Mouse (Mus musculus) liver, embryonic 15.5 days (tissue): ENCODE measurements around the gene Nudc. TPM values are rescaled to one million over a fixed set of nuclear protein-coding genes. Genes with fewer than 3 reads are reported as not detected.
"Not testable (repeated sequence)": the region's sequence is repeated elsewhere in the genome, so short reads cannot be mapped to it uniquely, and the experiment has no call there.

Source experiments
- ATAC-seq: fragments of 200-750 bp; cut with Nextera tagmentation; 2 replicates; pipeline ENCODE4 v1.8.0; 2017; ENCODE audit warnings: moderate number of reproducible peaks, mild to moderate bottlenecking, moderate library complexity; ENCODE audit not compliant: insufficient read depth
- H3K27ac ChIP-seq: fragments of 300-500 bp; sonication (generic); replicated peaks from 2 replicates; pipeline ENCODE4 v1.5.1; 2015; ENCODE audit warnings: mild to moderate bottlenecking, inconsistent platforms
- H3K27me3 ChIP-seq: fragments of 300-500 bp; sonication (generic); 2 replicates; pipeline ENCODE4 v1.6.1; 2015; ENCODE audit warnings: mild to moderate bottlenecking, inconsistent platforms
- H3K36me3 ChIP-seq: fragments of 300-500 bp; sonication (generic); replicated peaks from 2 replicates; pipeline ENCODE4 v1.6.1; 2015; ENCODE audit warnings: moderate library complexity, mild to moderate bottlenecking, inconsistent platforms
- H3K4me1 ChIP-seq: fragments of 300-500 bp; sonication (generic); replicated peaks from 2 replicates; pipeline ENCODE4 v1.6.1; 2015; ENCODE audit warnings: inconsistent platforms
- H3K4me2 ChIP-seq: fragments of 300-500 bp; sonication (generic); 2 replicates; pipeline ENCODE4 v1.6.1; 2015; ENCODE audit warnings: moderate library complexity, mild to moderate bottlenecking, inconsistent platforms
- H3K4me3 ChIP-seq: fragments of 300-500 bp; sonication (generic); replicated peaks from 2 replicates; pipeline ENCODE4 v1.5.1; 2015; ENCODE audit warnings: mild to moderate bottlenecking, inconsistent platforms
- H3K9ac ChIP-seq: fragments of 300-500 bp; sonication (generic); 2 replicates; pipeline ENCODE4 v1.6.1; 2015; ENCODE audit warnings: moderate library complexity, mild to moderate bottlenecking, inconsistent platforms
- H3K9me3 ChIP-seq: fragments of 300-500 bp; sonication (generic); replicated peaks from 2 replicates; pipeline ENCODE4 v1.6.1; 2016; ENCODE audit warnings: inconsistent platforms
- WGBS: fragments of 180-500 bp; shearing (Covaris S2); methylation state at CpG from one replicate; pipeline ENCODE4 v1.1.7; 2015; ENCODE audit warnings: mixed read lengths; ENCODE audit not compliant: insufficient replicate concordance; 5-methylcytosine and 5-hydroxymethylcytosine counted together
- polyA plus RNA-seq: library from polyadenylated mRNA; unstranded; fragments of >200 nt; fragmentation: Nextera tagmentation; extraction: Ambion mirVana; gene quantifications from 2 replicates; pipeline ENCODE4 v1.2.1, GENCODE M21; 2015

Nudc gene
- polyA plus RNA-seq, 1 experiment from 2014 or later: 116 TPM

- Histone ChIP-seq H3K4me2 (no peak overlapping the region), H3K36me3 (peaks cover 99% of the 10 kb centered on the region), H3K9me3 (no peaks in the 10 kb centered on the region), H3K27me3 (no peaks in the 10 kb centered on the region), H3K9ac (no peak overlapping the region), H3K4me1 (no peaks in the 10 kb centered on the region), H3K27ac (no peak overlapping the region), H3K4me3 (no peak overlapping the region)
- WGBS: 68% methylated on average over 3 of the region's 3 CpGs
- ATAC-seq: no peak
Observed at GRCm38 (mm10) chr4:133536081-133536480, 9.7 kb downstream of the Nudc start.

DNA sequence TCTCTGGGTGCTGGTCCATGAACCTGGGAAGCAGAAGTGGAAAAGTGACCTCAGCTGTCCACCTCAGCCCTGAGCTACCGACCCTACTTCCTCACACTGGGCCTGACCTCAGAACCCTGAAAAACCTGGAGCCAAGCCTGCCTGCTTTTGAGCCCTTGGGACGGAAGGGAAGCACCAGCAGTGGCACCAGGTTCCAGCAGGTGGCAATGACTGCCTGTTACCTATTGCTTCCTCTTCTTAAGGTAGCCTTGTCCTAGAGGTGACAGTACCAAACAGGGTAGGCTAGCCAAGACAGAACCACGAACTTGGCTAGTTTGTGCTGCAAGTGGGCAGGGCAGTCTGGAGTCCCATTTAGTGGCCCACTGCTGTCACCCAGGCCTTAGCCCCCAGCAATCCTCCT lies 13.0 kb downstream of the Nudc start:
- Histone ChIP-seq H3K9me3 (no peaks in the 10 kb centered on the region), H3K36me3 (peaks cover 81% of the 10 kb centered on the region), H3K4me3 (no peak overlapping the region)

GRCm38 (mm10) chr4:133527788-133528187 lies 18.0 kb downstream of the Nudc start:
- H3K36me3 ChIP-seq: peaks cover 32% of the 10 kb centered on the region
- no peak for ATAC-seq
- H3K27ac ChIP-seq: no peak overlapping the region
- H3K9me3 ChIP-seq: no peaks in the 10 kb centered on the region
- 63% methylated on average over 16 of the region's 16 CpGs for WGBS
- H3K9ac ChIP-seq: no peak overlapping the region
- 0 out of 2 replicates have a peak, but pooled peaks cover 6% of the 10 kb centered on the region for H3K4me1 ChIP-seq
- no peak overlapping the region for H3K4me3 ChIP-seq
- no peak overlapping the region for H3K4me2 ChIP-seq
- peaks cover under 1% of the 10 kb centered on the region; the same call in 1 of the 2 replicates for H3K27me3 ChIP-seq

More for the DNA sequence above, 13.0 kb downstream of the Nudc start:
- H3K9ac ChIP-seq: no peak overlapping the region
- 0 out of 2 replicates have a peak, but pooled peaks cover 5% of the 10 kb centered on the region for H3K4me1 ChIP-seq
- H3K27ac ChIP-seq: no peak overlapping the region
- H3K4me2 ChIP-seq: no peak overlapping the region
- 68% methylated on average over 3 of the region's 3 CpGs for WGBS
- ATAC-seq: no peak
- no peaks in the 10 kb centered on the region for H3K27me3 ChIP-seq

DNA sequence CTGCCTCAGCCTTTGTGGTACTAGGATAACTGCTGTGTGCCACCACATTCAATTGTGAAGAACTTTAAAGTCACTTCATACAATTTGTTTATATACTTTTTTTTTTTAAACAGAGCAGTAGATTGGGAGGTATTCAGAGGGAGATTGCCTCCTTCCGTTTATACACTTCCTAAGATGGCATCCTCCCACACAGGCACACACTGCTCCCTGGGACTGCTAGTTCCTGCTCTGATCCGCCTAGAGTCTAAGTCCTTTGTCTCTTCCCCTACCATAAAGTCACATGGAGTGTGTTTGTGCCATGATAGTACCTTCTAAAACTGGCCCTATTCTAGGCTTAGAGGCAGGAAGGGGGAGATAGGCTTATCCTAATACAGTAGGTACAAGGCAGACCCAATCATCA lies 24.3 kb downstream of the Nudc start:
- 30% methylated on average over 2 of the region's 2 CpGs for WGBS
- H3K9me3 ChIP-seq: no peaks in the 10 kb centered on the region
- peaks cover 61% of the 10 kb centered on the region for H3K27me3 ChIP-seq

DNA sequence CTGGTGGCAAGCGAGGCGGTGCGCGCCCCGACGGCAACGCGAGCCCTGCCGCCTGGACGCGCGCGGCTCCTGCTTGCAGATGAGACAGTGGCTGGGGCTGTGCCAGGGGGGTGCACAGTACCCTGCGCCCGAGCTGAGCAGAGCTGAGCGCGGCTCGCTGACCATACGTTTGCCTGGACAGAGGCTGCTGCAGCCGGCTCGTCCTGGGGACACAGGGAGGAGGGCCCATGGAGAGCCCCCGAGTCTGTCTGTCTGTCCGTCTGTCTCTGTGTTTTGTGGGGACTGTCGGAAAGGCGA lies 26.5 kb downstream of the Nudc start:
- no peaks in the 10 kb centered on the region for H3K36me3 ChIP-seq
- no peak overlapping the region; the same call in 1 of the 2 replicates for H3K9ac ChIP-seq
- peaks cover 71% of the 10 kb centered on the region for H3K27me3 ChIP-seq
- peak overlapping the region; percentile 54 for H3K4me3 ChIP-seq
- 0 out of 2 replicates have a peak, but pooled peaks have one; percentile 37 for ATAC-seq
- H3K9me3 ChIP-seq: no peaks in the 10 kb centered on the region
- peak overlapping the region; percentile 61 for H3K4me2 ChIP-seq
- peaks cover 8% of the 10 kb centered on the region; the same call in 1 of the 2 replicates for H3K4me1 ChIP-seq
- H3K27ac ChIP-seq: no peak overlapping the region
- 8% methylated on average over 25 of the region's 25 CpGs for WGBS

More for the DNA sequence above, 24.3 kb downstream of the Nudc start:
- no peaks in the 10 kb centered on the region for H3K36me3 ChIP-seq
- peaks cover 8% of the 10 kb centered on the region; the same call in 1 of the 2 replicates for H3K4me1 ChIP-seq
- no peak overlapping the region for H3K27ac ChIP-seq
- no peak for ATAC-seq
- H3K4me2 ChIP-seq: no peak overlapping the region
- no peak overlapping the region for H3K4me3 ChIP-seq
- H3K9ac ChIP-seq: no peak overlapping the region

DNA sequence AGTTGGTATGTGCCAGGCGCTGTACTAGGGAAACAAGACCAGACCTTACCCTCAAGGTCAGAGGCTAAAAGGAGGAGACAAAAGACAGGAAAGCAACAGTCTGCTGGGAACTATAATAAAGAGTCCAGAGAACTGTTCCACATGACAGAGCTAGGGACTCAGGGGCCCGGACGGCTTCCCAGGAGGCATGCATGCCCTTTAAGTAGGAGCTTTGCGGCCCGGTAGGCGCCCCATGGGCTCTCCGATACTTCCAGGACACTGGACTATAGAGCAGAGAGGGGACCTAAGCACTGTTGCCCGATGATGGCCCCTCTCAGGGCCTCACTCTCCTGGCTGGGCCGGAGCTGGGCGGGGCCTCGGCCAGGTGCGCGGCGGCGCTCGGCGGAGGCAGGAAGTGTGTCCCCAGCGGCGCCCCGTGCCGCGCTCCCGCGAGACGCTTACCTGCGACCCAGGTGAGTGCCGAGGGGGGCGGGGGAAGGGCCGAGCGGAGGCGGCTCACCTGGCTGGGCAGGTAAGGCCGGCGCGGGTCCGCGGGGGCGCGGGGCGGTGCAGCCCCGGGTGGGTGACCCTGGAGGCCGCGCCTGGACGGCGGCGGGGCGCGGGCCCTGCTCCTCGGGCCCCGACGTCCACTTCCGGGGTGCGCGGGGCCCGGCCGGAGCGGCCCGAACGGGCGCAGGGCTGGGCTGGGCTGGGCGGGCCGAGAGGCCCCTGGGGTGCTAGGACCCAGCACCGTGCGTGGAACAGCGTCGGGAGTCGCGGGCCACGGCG lies 27.0 kb downstream of the Nudc start, which contains the start of gene Kdf1:
Gene Kdf1 (plus strand): TSS at position 363 of the 768 bp plus-strand sequence.
- peaks cover 71% of the 10 kb centered on the region for H3K27me3 ChIP-seq
- no peaks in the 10 kb centered on the region for H3K9me3 ChIP-seq
- H3K4me3 ChIP-seq: peak within 1 kb of the TSS; percentile 54
- peak within 1 kb of the TSS; percentile 61 for H3K4me2 ChIP-seq
- ATAC-seq: peak; percentile 52
- H3K27ac ChIP-seq: no peak within 1 kb of the TSS
- no peak within 1 kb of the TSS; the same call in 1 of the 2 replicates for H3K9ac ChIP-seq
- WGBS: 7% methylated on average over 63 of the region's 69 CpGs
- H3K4me1 ChIP-seq: peaks cover 8% of the 10 kb centered on the region; the same call in 1 of the 2 replicates
- no peaks in the 10 kb centered on the region for H3K36me3 ChIP-seq

DNA sequence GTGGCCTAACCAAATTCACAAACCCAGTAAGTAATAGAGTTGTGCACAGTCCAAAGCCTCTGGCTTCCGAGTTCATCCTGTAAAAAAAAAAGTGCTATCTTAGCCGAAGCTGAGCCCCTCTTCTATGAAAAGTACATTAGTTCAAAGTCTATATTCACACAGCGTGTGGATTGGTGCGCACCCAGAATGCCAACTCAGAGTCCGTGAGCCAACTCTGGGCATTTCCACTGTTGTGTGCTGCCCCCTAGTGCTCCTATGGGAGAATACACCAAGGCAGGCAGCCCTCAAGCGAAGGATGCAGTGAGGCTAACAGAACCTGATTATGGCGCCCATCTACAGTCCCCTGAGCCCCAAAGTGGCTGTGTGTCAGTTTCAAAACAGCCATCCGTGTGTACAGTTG lies 32.8 kb downstream of the Nudc start:
- no peaks in the 10 kb centered on the region for H3K9me3 ChIP-seq
- H3K27me3 ChIP-seq: peaks cover 39% of the 10 kb centered on the region
- no peak overlapping the region for H3K27ac ChIP-seq
- H3K4me1 ChIP-seq: no peaks in the 10 kb centered on the region
- ATAC-seq: no peak
- no peaks in the 10 kb centered on the region for H3K36me3 ChIP-seq
- no peak overlapping the region for H3K4me2 ChIP-seq
- 7% methylated on average over 8 of the region's 8 CpGs for WGBS
- H3K9ac ChIP-seq: no peak overlapping the region
- H3K4me3 ChIP-seq: no peak overlapping the region

GRCm38 (mm10) chr4:133512511-133512910 lies 33.3 kb downstream of the Nudc start:
- H3K27ac ChIP-seq, H3K4me3 ChIP-seq, ATAC-seq, H3K4me1 ChIP-seq, H3K9me3 ChIP-seq, H3K9ac ChIP-seq, H3K36me3 ChIP-seq, H3K4me2 ChIP-seq: not testable (repeated sequence)
- H3K27me3 ChIP-seq: peaks cover 39% of the 10 kb centered on the region
- WGBS: 37% methylated on average over 5 of the region's 5 CpGs

- Histone ChIP-seq H3K4me3 (no peak overlapping the region), H3K4me1 (no peaks in the 10 kb centered on the region), H3K27ac (no peak overlapping the region), H3K9me3 (no peaks in the 10 kb centered on the region), H3K4me2 (no peak overlapping the region), H3K36me3 (no peaks in the 10 kb centered on the region), H3K27me3 (peaks cover 40% of the 10 kb centered on the region), H3K9ac (no peak overlapping the region)
- ATAC-seq: no peak
- WGBS: 51% methylated on average over 5 of the region's 5 CpGs
Observed at GRCm38 (mm10) chr4:133511050-133511449, 34.7 kb downstream of the Nudc start.

DNA sequence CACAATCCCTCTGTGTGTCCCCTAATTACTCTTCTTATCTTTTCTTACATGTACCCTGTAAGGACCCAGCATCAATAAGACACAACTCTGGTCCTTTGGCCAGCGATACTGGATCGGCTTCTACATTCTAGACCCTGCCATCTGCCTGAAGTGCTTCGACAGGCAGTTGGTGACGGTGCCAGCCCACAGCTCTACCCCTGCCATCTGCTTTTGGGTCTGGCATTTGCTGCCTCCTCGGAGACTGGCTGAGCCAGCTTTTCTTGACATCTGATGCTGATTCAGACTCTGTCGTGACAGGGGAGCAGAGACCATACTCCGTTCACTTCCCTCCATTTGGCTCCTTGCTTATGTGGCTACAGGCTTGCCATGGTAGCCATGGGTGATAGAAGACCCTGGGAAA lies 36.8 kb downstream of the Nudc start:
- WGBS: 68% methylated on average over 7 of the region's 7 CpGs
- Histone ChIP-seq H3K4me2 (no peak overlapping the region), H3K27me3 (peaks cover 53% of the 10 kb centered on the region), H3K36me3 (no peaks in the 10 kb centered on the region), H3K9ac (no peak overlapping the region), H3K9me3 (no peaks in the 10 kb centered on the region), H3K27ac (no peak overlapping the region), H3K4me1 (no peaks in the 10 kb centered on the region), H3K4me3 (no peak overlapping the region)
- no peak for ATAC-seq

DNA sequence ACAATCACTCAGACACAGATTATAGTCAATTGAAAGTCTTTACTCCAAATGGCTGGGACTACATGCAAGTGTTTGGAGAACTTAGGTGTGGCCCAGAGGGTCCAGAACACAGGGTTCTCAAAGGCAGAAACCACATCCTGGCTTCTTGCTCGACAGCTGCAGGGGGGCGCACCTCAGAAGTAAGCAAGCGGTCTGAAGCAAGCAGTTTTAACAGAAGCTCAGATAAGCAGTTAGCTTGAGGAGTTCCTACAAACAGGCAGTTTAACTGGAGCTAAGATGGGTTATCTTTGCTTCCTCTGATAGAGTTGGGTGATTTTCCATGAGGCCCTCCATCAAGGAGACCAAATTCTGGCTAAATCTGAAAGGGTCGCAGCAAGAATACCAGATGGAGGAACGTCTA lies 39.2 kb downstream of the Nudc start:
- WGBS: 23% methylated on average over 5 of the region's 5 CpGs
- H3K27me3 ChIP-seq: peaks cover 76% of the 10 kb centered on the region
- H3K9me3 ChIP-seq: no peaks in the 10 kb centered on the region
- no peak overlapping the region for H3K9ac ChIP-seq
- no peak overlapping the region for H3K4me2 ChIP-seq
- no peak for ATAC-seq
- no peak overlapping the region for H3K27ac ChIP-seq
- no peaks in the 10 kb centered on the region for H3K36me3 ChIP-seq
- H3K4me1 ChIP-seq: no peaks in the 10 kb centered on the region
- H3K4me3 ChIP-seq: no peak overlapping the region
